Mouse (Mus musculus): ENCODE measurements around the gene Il9.

DNA sequence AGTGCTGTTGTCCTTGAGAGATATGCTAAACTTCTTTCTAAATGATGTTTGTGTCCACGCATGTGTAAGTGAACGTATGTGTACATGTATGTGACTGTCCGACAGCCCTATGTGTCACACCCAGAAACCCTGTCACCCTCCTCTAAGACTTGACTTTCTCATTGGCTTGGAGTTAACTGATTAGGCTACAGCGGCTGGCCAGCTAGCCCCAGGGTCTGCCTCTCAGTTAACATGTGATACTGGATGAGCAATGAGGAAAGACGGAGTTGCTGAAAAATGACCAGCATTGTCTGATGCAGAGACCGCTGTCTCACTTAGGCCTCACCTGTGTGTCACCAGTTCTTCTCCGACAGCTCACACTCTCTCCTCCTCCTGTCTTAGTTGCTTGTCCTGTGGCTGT is 45.8 kb upstream of the Il9 start:
- no peak for TF ChIP-seq CTCF (IDR thresholded peaks at IDR 0.05; ENCODE audit: low read depth, low read length)
- no peak for TF ChIP-seq POLR2A (IDR thresholded peaks at IDR 0.05; ENCODE audit: extremely low read depth, insufficient read depth, low read length)

Data from liver, adult 2 months (tissue).